Mouse (Mus musculus) hindbrain, embryonic 16.5 days (tissue): ENCODE measurements around the gene Mapk8ip1. TPM values are rescaled to one million over a fixed set of nuclear protein-coding genes. Genes with fewer than 3 reads are reported as not detected.

ENCODE experiments used
- microRNA-seq: library from miRNA; unstranded; fragments of <30 nt; microRNA quantifications from one replicate; pipeline ENCODE4, GENCODE M21; 2017
- polyA plus RNA-seq: library from polyadenylated mRNA; unstranded; fragments of >200 nt; fragmentation: Nextera tagmentation; extraction: Ambion mirVana; gene quantifications from 2 replicates; pipeline ENCODE4 v1.2.1, GENCODE M21; 2015

Gene Mapk8ip1
- polyA plus RNA-seq, 1 experiment from 2014 or later: 112 TPM

Small RNA genes lying within 50 kb of the gene (microRNA-seq; reads per million reads assigned to microRNA genes)
- gene Mir7000: 1.0 reads per million

Other genes starting within 250 kb of the Mapk8ip1 start
- gene Pex16, start 26.6 kb downstream of the Mapk8ip1 start, polyA plus RNA-seq: 43.5 and 45.6 TPM in 2 replicates
- 1.7 and 2.3 TPM in 2 replicates for gene Large2, start 26.4 kb downstream of the Mapk8ip1 start, polyA plus RNA-seq
- 5.8 and 7.7 TPM in 2 replicates for gene 1700029I15Rik, start 18.7 kb downstream of the Mapk8ip1 start, polyA plus RNA-seq
- 51.4 and 53.2 TPM in 2 replicates for gene Cry2, start 32.8 kb upstream of the Mapk8ip1 start, polyA plus RNA-seq
- 18.9 and 20.7 TPM in 2 replicates for gene Slc35c1, start 59.3 kb upstream of the Mapk8ip1 start, polyA plus RNA-seq
- 31.9 and 33.2 TPM in 2 replicates for gene Chst1, start 198.4 kb upstream of the Mapk8ip1 start, polyA plus RNA-seq